Mouse (Mus musculus) cerebellum, adult 2 months (tissue): Measurements from ENCODE around the gene Bcl2l2.

Experiments used
- CTCF ChIP-seq: fragments of 200-500 bp; IDR thresholded peaks from 2 replicates; pipeline ENCODE4 v1.5.1; 2011; ENCODE audit warnings: low read depth, mild to moderate bottlenecking, control low read depth, low read length, moderate library complexity, borderline replicate concordance; ENCODE audit not compliant: insufficient read depth
- POLR2A ChIP-seq: fragments of 200-500 bp; IDR thresholded peaks from 2 replicates; pipeline ENCODE4 v1.6.1; 2011; ENCODE audit warnings: low read length, control low read depth, borderline replicate concordance; ENCODE audit not compliant: insufficient read depth

- TF ChIP-seq CTCF (no peak), POLR2A (no peak)
These were observed 12.3 kb upstream of the Bcl2l2 start, which contains the start of gene Homez for GRCm38 (mm10) chr14:54870861-54871260.
